Mouse (Mus musculus) spleen, adult 12 weeks (tissue): ENCODE results near the gene Mrps5.

Experiments
- DNase-seq: peaks from one replicate; pipeline ENCODE4 v3.0.0; 2022; ENCODE audit warnings: low spot score

Mrps5 gene

DNA sequence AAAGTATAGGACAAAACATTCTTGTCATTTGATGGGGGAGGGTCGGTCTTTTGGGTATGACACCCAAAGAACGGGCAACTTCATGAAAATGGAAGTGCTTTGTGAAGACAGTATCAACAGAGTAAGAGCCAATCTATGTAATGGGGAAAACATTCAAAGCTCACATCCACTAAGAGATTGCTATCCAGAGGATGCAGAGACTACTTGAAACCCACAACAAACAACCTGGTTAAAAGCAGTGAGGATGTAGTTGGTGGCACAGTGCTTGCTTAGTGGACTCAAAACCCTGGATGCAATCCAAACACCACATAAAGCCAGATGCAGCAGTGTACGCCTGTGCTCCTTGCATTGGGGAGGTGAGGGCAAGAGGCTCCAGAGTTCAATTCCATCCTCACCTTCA lies 32.3 kb downstream of the Mrps5 start:
- no peak for DNase-seq

DNA sequence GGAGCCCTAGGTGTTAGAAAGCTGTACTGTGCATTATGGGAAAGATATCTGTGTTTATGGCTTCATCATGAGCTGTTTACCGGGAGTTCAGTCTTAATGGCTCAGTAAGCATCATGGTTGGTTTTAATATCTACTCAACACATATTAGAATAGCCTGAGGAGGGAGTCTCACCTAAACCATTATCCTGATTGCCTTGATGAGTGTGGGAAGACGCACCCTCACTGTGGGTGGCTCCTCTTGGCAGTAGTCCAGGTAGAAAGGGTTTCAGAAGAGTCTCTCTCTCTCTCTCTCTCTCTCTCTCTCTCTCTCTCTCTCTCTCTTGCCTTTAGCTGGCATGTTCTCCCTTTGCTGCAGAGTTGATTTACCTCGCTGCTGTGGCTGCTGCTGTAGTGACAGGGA lies 35.0 kb downstream of the Mrps5 start:
- DNase-seq, result no peak

DNA sequence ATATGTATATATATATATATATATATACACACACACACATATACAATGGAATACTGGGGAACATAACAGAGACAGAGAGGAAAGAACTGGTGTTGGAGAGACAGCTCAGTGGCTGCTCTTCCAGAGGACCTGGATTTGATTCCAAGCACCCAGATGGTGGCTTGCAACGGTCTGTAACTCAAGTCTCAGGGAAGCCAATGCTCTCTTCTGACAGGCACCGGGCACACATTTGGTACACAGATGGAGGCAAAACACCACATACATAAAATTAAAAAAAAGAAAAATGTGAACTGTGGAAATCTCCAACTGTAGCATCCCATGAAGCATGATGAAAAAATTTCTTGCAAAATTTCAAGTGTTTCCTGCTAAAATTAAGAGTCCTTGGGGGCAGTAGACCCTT lies 37.8 kb downstream of the Mrps5 start:
- DNase-seq, result no peak

DNA sequence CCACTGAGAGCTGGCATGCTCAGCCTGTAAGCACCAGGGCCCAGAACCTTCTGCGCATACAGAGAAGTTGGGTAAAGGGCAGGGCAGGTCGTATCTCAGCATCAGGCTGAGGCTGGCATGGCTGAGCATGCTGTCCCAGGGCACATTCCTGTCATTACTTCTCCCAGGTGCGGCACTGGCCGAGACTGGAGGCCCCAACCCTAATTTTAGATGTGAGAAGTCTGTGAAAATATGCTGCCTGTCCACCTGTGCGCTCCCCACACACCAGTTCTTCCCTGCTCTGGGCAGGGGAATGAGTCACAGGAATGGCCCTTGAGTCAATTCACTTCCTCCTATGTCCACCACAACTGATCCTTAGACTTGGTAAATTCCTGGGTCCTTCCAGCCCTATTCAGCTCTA lies 38.6 kb downstream of the Mrps5 start:
- DNase-seq, result no peak

DNA sequence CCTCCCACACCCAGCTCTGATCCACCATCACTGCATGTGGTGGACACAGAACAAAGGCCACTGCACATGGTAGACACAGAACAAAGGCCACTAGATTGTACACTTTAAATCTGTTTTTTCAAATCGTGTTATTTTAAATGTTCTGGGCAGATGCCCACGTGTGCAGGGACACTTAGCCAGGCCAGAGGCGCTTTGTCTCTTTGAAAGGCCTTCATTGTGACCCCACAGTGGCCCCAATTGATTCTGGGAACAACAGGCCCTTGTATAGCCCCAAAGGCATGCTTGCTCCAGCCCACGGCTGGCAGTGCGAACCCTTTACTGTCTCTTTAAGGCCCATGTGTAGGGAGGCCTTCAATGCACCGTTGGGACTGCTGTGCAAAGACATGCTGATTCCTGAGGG lies 40.3 kb downstream of the Mrps5 start:
- no peak for DNase-seq

DNA sequence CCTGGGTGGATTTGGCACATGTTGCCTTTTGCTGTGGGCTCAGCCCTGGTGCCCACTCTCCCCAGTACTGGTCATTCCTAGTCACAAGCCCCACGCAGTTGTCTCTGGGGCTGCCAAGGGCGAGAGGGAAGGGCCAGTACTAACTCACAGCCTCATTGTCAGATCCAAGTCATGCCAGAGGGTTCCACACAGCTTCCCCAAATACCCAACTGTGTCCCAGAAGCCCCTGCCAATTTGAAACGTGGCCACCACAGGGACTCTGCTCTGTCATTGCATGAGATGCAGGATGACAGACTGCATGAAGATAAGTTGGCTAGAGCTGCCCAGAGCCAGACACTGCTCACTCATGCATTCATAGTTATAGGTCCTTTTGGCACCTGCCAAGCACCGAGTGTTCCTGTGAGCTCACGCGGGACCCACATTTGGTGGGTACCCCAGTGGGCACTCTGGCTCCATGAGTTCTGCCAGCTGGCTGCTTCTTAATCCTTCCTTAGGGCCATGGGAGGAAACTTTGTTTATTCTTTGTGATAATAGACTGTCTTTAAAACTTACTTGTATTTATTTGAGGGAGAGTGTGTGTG lies 41.1 kb downstream of the Mrps5 start:
- DNase-seq, result no peak

DNA sequence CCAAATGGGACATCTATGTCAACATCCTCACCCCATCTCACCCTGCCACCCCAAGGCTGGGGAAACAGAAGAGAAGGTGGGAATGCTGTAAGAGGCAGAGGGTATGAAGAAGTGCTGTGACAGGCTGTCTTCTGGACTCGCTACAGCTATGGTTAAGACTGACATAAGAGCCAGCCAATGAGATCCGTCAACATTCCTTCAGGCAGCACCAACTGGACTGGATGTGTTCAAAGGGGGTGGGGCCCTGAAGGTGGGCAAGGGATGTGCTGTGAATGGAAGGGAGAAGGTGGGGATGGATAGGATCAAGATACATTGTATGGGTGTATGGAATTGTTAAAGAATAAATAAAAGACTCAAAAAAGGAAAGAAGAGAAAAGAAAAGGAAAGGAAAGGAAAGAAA lies 45.6 kb downstream of the Mrps5 start:
- no peak for DNase-seq

DNA sequence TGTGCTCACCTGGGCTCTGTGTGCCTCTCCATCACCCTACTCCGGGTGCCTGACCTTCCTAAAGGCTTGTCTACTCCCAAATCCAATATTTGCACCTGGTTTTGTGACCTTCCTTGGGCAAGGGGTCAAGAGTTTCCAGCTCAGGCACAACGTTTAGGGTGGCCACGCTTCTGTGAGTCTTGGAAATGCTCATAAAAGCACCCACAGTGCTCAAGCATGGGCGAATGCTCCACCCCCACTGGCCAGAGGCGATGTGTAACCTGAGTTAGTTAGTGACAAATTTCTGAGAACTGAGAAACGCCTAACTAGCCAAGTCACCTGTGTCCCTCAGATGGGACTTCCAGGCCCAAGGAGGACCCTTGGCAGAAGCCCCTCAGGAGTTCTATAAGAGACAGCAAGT lies 48.6 kb downstream of the Mrps5 start:
- DNase-seq, result no peak

DNA sequence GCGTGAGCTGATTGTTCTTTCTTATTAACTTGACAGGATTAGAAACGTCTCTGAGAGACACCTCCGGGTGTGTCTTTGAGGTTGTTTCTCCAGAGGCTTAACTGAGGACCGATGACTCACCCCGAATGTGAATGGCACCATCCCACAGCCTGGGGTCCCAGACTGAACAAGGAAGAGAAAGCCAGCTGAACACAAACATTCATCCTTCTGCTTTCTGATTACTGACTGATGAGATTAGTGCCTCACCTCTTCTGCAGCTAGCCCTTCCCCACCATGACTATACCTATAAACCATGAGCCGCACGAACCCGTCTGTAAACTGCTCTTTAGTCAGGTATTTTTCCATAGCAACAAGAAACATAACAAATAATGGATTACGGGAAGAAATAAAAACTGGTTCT lies 52.0 kb downstream of the Mrps5 start:
- no peak for DNase-seq

DNA sequence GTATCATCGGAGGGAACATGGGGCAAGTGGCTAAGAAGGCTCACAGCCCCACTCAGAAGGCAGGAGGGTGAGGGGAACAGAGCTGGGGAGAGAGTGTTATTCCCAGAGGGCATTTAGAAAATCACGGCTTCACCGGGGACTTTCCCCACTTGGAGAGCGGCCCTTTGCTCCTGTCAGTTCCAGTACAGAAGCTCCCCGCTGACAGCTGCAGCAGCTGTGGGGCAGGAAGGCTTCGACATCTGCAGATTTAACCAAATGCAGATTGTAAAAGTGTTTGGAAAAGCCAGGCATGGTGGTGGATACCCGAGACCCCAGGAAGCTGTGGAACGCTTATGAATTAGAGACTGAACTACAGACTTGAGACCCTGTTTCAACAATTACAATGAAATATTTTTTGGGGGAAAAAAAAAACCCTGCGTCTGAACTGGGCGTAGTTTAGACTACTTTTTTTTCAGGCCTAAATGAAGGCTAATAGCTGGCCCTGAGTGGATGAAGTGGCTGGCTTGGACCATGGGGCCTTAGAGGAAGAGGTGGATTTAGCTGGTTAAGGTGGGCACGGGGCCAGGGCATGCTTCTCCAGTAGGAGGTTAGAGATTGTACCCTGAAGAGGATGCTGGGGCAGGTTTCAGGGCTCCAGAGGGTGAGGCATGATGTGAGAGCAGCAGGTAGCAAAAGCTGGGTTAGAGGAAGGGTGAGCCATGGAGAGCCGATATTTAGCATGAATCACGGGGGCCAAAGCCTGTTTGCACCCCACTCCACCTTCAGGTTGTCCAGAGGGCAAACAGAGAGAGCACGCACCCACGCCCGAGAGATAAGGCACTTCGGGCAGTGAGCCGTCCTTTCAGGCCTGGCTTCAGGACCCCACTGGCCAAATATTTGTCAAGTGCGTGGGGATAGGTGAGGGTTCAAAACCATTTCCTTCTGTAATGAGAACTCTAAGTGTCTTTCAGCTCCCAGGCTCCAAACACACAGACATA lies 57.0 kb downstream of the Mrps5 start:
- no peak for DNase-seq

DNA sequence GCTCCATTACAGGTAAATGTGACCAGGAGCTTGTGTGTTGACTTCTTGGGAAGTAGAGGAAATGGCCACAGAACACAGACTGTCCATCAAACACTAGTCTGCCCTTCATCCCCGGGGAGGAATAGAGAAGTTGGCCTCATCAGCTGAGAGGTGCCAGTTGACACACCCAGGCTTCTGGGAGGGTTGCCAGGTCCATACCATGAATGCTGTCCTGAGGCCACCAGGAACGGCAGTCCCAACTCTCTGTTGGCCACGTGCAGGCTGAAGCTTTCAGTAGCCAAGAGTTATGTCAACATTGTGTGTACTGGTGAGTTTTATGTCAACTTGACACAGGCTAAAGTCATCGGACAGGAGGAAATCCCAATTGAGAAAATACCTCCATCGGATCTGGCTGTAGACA lies 59.9 kb downstream of the Mrps5 start:
- no peak for DNase-seq

DNA sequence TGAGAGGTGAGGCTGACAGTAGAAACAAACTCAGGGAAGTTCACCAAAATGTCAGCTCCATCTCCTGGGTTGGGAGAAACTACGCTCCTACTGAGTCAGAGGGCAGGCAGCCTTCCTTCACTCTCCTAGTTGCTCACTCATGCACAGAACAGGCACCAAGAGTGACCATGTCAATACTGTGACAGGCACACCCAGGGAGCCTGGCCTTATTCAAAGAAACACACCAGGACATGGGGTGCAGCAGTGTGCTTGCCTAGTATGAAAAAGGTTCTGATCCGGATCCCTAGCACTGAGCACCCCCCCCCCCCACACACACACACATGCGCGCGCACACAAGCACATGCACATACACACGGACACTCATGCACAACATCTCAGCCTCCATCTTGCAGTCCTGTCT lies 61.1 kb downstream of the Mrps5 start:
- no peak for DNase-seq

DNA sequence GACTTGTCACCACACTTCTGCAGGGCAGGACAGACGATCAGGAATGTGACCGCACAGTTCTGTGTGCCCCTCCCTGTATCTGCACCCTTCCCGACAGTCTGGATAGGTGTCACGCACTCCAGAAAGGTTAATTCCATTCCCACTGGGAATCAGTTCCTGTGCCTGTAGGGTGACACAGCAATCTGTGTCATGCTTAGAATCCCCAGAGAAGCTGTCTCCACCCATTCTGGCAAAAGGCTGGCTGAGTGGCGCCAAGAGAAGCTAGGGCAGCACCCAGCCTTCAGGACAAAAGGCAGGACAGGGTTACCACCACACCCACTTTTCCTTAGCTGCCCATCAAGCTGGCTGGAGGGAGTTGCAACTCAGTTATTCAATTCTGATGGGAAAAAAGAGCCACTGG lies 62.9 kb downstream of the Mrps5 start:
- DNase-seq, result no peak

DNA sequence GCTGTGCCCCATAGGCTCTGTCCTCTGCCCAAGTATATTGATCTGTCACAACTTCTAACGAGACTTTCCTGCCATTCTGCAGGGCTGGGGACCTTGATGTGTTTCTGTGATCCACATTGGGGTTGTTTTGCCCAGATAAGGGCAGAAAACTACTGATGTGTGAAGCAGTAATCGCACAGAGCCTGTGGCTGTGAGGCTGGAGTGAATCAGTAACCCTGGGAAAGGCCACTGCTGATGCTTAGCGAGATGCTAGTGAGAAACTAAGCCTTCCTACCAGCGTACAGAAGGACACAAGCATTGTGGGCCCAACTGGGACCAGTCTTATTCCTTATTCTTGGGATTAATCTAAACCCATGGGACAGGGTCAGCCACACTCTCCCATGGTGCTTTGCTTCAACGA lies 64.6 kb downstream of the Mrps5 start:
- no peak for DNase-seq

DNA sequence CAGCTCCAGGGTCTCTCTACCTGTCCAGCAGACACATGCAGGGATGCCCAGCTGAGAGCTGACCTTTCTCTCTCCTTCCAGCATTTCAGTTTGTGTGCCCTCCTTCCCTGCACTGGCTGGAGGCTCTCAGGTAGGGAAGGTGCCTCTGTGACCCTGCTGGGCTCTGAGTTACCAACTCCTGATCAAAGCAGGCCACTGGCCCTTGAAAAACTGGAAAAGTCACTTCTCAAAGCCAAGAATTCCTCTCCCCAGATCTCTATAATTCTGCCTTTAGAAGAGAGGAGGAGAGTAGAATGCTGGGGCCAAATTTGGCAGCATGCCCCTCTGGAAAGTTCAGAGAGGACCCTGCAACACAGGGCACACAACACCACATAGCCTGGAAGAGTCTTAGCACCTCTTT lies 65.3 kb downstream of the Mrps5 start:
- DNase-seq, result no peak

DNA sequence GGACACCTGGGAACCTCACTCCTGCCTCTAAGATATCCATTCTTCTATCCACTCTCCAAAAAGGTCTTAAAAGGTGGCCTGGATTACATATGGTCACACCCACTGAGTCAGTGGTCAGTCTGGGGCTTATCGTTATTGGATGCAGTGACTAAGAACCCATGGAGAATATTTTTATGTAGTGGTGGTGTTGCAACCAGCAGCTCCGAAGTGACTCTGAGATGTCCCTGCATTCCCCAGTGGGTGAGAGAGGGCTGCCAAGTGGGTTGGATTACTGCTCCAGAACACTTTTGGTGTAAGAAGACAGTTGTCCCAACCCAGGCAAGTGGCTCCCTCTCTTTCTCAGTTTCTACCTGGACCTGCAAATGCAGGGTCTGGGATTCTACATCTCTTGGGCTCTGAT lies 65.8 kb downstream of the Mrps5 start:
- no peak for DNase-seq

DNA sequence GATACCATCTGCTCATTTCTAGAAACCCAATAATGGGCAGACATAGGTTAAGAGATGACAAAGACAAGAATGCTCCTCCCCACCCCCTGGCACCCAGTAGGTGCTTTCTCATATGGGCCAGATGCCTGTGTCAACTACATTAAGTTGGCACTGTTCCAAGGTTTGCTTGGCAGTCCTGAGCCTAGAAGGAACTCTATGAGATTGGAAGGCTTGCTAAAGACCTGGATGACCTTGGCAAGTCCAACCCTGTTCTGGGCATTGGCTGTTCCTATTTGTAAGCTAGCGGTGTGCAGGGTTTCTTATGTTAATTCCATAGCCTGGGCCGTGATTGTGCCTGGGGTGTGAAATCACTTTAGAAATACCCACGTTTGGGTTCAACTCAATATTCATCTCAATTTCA lies 67.8 kb downstream of the Mrps5 start:
- no peak for DNase-seq

DNA sequence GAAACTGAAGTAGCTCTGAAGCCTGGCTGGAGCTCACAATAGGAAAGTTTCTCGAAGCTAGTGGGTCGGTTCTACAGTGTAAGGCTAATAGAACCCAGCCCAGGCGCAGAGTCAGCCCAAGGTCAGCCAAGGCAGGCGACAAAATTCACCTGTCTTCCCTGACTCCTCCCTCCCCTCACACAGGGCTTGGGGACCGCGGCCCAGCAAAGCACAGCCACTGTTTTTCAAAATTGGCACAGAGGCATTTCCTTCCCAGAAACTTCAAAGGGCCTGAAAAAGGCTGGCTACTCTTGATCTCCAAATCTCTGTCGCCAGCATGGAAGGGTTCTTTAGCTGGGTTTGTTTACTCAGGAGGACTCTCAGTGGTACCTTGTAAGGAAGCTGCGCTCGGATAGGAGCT lies 68.4 kb downstream of the Mrps5 start:
- no peak for DNase-seq

DNA sequence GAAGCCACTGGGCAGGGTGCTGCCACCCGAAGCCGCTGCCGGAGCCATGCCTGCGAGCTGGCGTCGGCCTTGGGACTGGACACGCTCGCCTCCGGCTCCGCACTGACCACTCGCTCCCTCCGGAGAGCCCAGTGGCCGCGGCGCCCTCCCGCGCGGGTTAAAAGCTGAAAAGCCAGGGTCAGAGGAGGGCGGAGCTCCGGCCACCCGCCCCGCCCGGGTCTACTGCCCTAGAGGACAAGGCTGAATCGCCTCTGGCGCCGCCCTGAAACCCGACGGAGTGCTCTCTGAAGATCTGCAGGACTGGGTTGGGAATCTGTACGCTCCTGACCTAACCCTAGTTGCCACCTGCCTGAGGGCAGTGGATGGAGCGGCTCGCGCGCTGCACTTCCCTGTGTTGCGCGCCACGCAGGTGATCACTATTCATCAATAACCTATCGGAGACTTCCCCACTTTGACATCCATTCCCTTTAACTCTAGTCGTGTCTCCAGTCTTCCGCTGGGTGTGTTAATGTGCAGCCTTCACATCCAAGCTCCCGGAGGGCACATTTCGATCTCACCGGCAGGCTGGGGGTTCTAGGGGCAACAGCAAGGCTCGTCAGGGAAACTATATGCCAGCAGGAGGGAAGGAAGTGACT lies 69.2 kb downstream of the Mrps5 start, which contains the start of gene Mal:
Gene Mal (minus strand): TSS at position 610 of the 635 bp plus-strand sequence.
- no peak for DNase-seq
